Mouse (Mus musculus): ENCODE results near the gene Kcnn4.

GRCm38 (mm10) chr7:24435305-24435704 lies 65.2 kb downstream of the Kcnn4 start:
- TF ChIP-seq ZC3H11A (IDR thresholded peaks at IDR 0.05; ENCODE audit: borderline replicate concordance, low read depth, low read length): no peak
- no peak for TF ChIP-seq HCFC1 (IDR thresholded peaks at IDR 0.05; ENCODE audit: borderline replicate concordance, insufficient read depth, low read length)

Measured in ES-E14 (cell line).